In genomic region chr13:64343598-64343997, GRCm38 (mm10) we compare ENCODE assay signal across 8 mouse cellular contexts. TPM values are rescaled to one million over a fixed set of nuclear protein-coding genes. Genes with fewer than 3 reads are reported as not detected.
DNase-seq lines count a peak whose midpoint lies in the region; ATAC-seq and TF ChIP-seq lines count a peak whose summit lies in the region.

No protein-coding gene starts in this region.

- no peak for TF ChIP-seq CTCF in layer of hippocampus, adult 2 months (conservative IDR thresholded peaks at IDR 0.05)
- no peak for TF ChIP-seq CTCF in small intestine, adult 2 months (IDR thresholded peaks at IDR 0.05; ENCODE audit: extremely low read depth, insufficient read length, insufficient replicate concordance, low read depth, low read length)

- WGBS in heart, embryonic 13.5 days, result 19% methylated on average over 10 of the region's 10 CpGs
- 11% methylated on average over 10 of the region's 10 CpGs for WGBS in small intestine, adult 2 months

- ATAC-seq in heart, embryonic 13.5 days (ENCODE audit: extremely low read depth, insufficient number of reproducible peaks, low FRiP score, low TSS enrichment), result no peak

- no peaks in the 10 kb centered on the region for H3K27me3 ChIP-seq in heart, embryonic 13.5 days (replicated peaks)
- no peaks in the 10 kb centered on the region for H3K27me3 ChIP-seq in small intestine, adult 2 months (ENCODE audit: control insufficient read depth, insufficient read depth, low read length)

- H3K9ac ChIP-seq in heart, embryonic 13.5 days, result peak overlapping the region; percentile 81

- H3K9me3 ChIP-seq in heart, embryonic 13.5 days, result no peaks in the 10 kb centered on the region

- H3K27ac ChIP-seq in heart, embryonic 13.5 days (replicated peaks), result peak overlapping the region; percentile 34
- peak overlapping the region; percentile 96 for H3K27ac ChIP-seq in layer of hippocampus, adult 2 months
- H3K27ac ChIP-seq in small intestine, adult 2 months (ENCODE audit: insufficient read depth, low read depth, low read length), result peak overlapping the region; percentile 43; the same call in 1 of the 2 replicates

- peak; percentile 49 for DNase-seq in cerebellum, adult 11-12 months
- no peak for DNase-seq in cerebellum, postnatal 4 days (ENCODE audit: low spot score in 2 of 2)
- DNase-seq in cerebellum, postnatal 25 days, result peak; percentile 44 to 45
- peak in 1 of 2 experiments; percentile 9 for DNase-seq in layer of hippocampus, adult 2 months (ENCODE audit: low spot score in 2 of 2)
- peak; percentile 8 for DNase-seq in lung, postnatal 10 days
- no peak for DNase-seq in gastrocnemius, postnatal 25 days

- H3K4me3 ChIP-seq in heart, embryonic 13.5 days, result peak overlapping the region; percentile 65
- H3K4me3 ChIP-seq in layer of hippocampus, adult 2 months, result peak overlapping the region; percentile 78
- peak overlapping the region; percentile 74 for H3K4me3 ChIP-seq in small intestine, adult 2 months (ENCODE audit: low read depth, low read length)

- peaks cover 5% of the 10 kb centered on the region; the same call in 1 of the 2 replicates for H3K4me1 ChIP-seq in heart, embryonic 13.5 days
- peaks cover 3% of the 10 kb centered on the region; the same call in 1 of the 2 replicates for H3K4me1 ChIP-seq in small intestine, adult 2 months (ENCODE audit: control insufficient read depth, insufficient read depth, insufficient read length, low read length)

- H3K36me3 ChIP-seq in heart, embryonic 13.5 days, result no peaks in the 10 kb centered on the region
- no peaks in the 10 kb centered on the region for H3K36me3 ChIP-seq in small intestine, adult 2 months (ENCODE audit: control insufficient read depth, insufficient read depth, low read length)

- peak overlapping the region; percentile 82 for H3K4me2 ChIP-seq in heart, embryonic 13.5 days

- no peak for TF ChIP-seq POLR2A in small intestine, adult 2 months (IDR thresholded peaks at IDR 0.05; ENCODE audit: low read depth, low read length)

RNA-seq across cellular contexts. Expression of gene Ctsl, which starts 27.1 kb away (rescaled TPM):
- polyA plus RNA-seq in heart, embryonic 13.5 days (2015; fragmentation: Nextera tagmentation; extraction: Ambion mirVana), result 257 and 294 TPM in 2 replicates
- 100 to 1,000 TPM; 111 to 113 TPM for total RNA-seq in layer of hippocampus, adult 2 months (2021)
- polyA plus RNA-seq in small intestine, adult 2 months (2012; rRNA removed), result 17.4 and 17.9 TPM in 2 replicates
- total RNA-seq in gastrocnemius, postnatal 25 days (2021), result 100 to 1,000 TPM; 120 to 147 TPM

RNA-seq across cellular contexts. Expression of gene Aaed1, which starts 31.1 kb away (rescaled TPM):
- 62.9 and 68.6 TPM in 2 replicates for polyA plus RNA-seq in heart, embryonic 13.5 days (2015; fragmentation: Nextera tagmentation; extraction: Ambion mirVana)
- 10 to 100 TPM; 15.2 to 16.4 TPM for total RNA-seq in layer of hippocampus, adult 2 months (2021)
- 2.5 and 4.4 TPM in 2 replicates for polyA plus RNA-seq in small intestine, adult 2 months (2012; rRNA removed)
- 10 to 100 TPM; 35.1 to 41.0 TPM for total RNA-seq in gastrocnemius, postnatal 25 days (2021)

Comparison
In these comparisons a context has a peak if more than half of its experiments do, and no peak if none do; other contexts are left out.
1. DNase-seq: peak in cerebellum, adult 11-12 months (single experiment), cerebellum, postnatal 25 days (2 of 2) and lung, postnatal 10 days (single experiment); none in cerebellum, postnatal 4 days (0 of 2) and gastrocnemius, postnatal 25 days (single experiment).
2. H3K27ac ChIP-seq: peak in every context shown above with its lines; median percentile 96 in layer of hippocampus, adult 2 months; 43 in small intestine, adult 2 months; 34 in heart, embryonic 13.5 days.
3. Peak in every context shown above with its lines, with median percentiles within 50 percentile points of each other: H3K4me3 ChIP-seq.